Mouse (Mus musculus) embryonic facial prominence, embryonic 15.5 days (tissue): ENCODE data around the gene Dock9. TPM values are rescaled to one million over a fixed set of nuclear protein-coding genes. Genes with fewer than 3 reads are reported as not detected.
"Not testable (repeated sequence)": the region's sequence is repeated elsewhere in the genome, so short reads cannot be mapped to it uniquely, and the experiment has no call there.

Experiments
- ATAC-seq: fragments of 200-750 bp; cut with Nextera tagmentation; 2 replicates; pipeline ENCODE4 v1.8.0; 2017; ENCODE audit warnings: low read depth, moderate TSS enrichment; ENCODE audit not compliant: insufficient number of reproducible peaks, low FRiP score, low TSS enrichment
- H3K27ac ChIP-seq: fragments of 300-500 bp; sonication (generic); replicated peaks from 2 replicates; pipeline ENCODE4 v1.5.1; 2015; ENCODE audit warnings: mild to moderate bottlenecking, inconsistent platforms
- H3K27me3 ChIP-seq: fragments of 300-500 bp; sonication (generic); 2 replicates; pipeline ENCODE4 v1.6.1; 2015; ENCODE audit warnings: inconsistent platforms
- H3K36me3 ChIP-seq: fragments of 300-500 bp; sonication (generic); 2 replicates; pipeline ENCODE4 v1.6.1; 2015; ENCODE audit warnings: mild to moderate bottlenecking, inconsistent platforms
- H3K4me1 ChIP-seq: fragments of 300-500 bp; sonication (generic); 2 replicates; pipeline ENCODE4 v1.6.1; 2015; ENCODE audit warnings: inconsistent platforms
- H3K4me2 ChIP-seq: fragments of 300-500 bp; sonication (generic); replicated peaks from 2 replicates; pipeline ENCODE4 v1.6.1; 2015; ENCODE audit warnings: mild to moderate bottlenecking, inconsistent platforms
- H3K4me3 ChIP-seq: fragments of 300-500 bp; sonication (generic); replicated peaks from 2 replicates; pipeline ENCODE4 v1.5.1; 2015; ENCODE audit warnings: mild to moderate bottlenecking, inconsistent platforms
- H3K9ac ChIP-seq: fragments of 300-500 bp; sonication (generic); 2 replicates; pipeline ENCODE4 v1.6.1; 2015; ENCODE audit warnings: inconsistent platforms
- H3K9me3 ChIP-seq: fragments of 300-500 bp; sonication (generic); replicated peaks from 2 replicates; pipeline ENCODE4 v1.6.1; 2016; ENCODE audit warnings: inconsistent platforms
- WGBS: fragments of 180-500 bp; shearing (Covaris S2); methylation state at CpG from one replicate; pipeline ENCODE4 v1.1.7; 2015; 5-methylcytosine and 5-hydroxymethylcytosine counted together
- polyA plus RNA-seq: library from polyadenylated mRNA; unstranded; fragments of >200 nt; fragmentation: Nextera tagmentation; extraction: Ambion mirVana; gene quantifications from 2 replicates; pipeline ENCODE4 v1.2.1, GENCODE M21; 2015

Dock9 gene
- polyA plus RNA-seq, 1 experiment from 2014 or later, result 8.7 TPM

- Histone ChIP-seq H3K36me3 (no peaks in the 10 kb centered on the region), H3K4me2 (peak overlapping the region; percentile 40), H3K27ac (peak overlapping the region; percentile 29), H3K9me3 (no peaks in the 10 kb centered on the region), H3K27me3 (no peaks in the 10 kb centered on the region), H3K4me3 (peak overlapping the region; percentile 35), H3K4me1 (peaks cover 23% of the 10 kb centered on the region), H3K9ac (0 out of 2 replicates have a peak overlapping the region, but pooled peaks have one; percentile 2)
- peak; percentile 78 for ATAC-seq
- whole genome bisulfite sequencing, result 12% methylated on average over 23 of the region's 23 CpGs
Observed at GRCm38 (mm10) chr14:121697709-121698619, 99.7 kb downstream of the Dock9 start.

GRCm38 (mm10) chr14:121697143-121697680 is 100.4 kb downstream of the Dock9 start:
- H3K9me3 ChIP-seq, result no peaks in the 10 kb centered on the region
- H3K36me3 ChIP-seq, result no peaks in the 10 kb centered on the region
- ATAC-seq, result no peak
- peak overlapping the region; percentile 35 for H3K4me3 ChIP-seq
- peak overlapping the region; percentile 40 for H3K4me2 ChIP-seq
- no peak overlapping the region for H3K9ac ChIP-seq
- H3K27me3 ChIP-seq, result no peaks in the 10 kb centered on the region
- WGBS, result 31% methylated on average over 9 of the region's 9 CpGs
- peaks cover 23% of the 10 kb centered on the region for H3K4me1 ChIP-seq
- H3K27ac ChIP-seq, result peak overlapping the region; percentile 17; the same call in 1 of the 2 replicates

- 69% methylated on average over 8 of the region's 8 CpGs for WGBS
- no peaks in the 10 kb centered on the region for H3K27me3 ChIP-seq
- peaks cover 23% of the 10 kb centered on the region for H3K4me1 ChIP-seq
- peak overlapping the region; percentile 35; the same call in 1 of the 2 replicates for H3K4me3 ChIP-seq
- no peak for ATAC-seq
- no peaks in the 10 kb centered on the region for H3K36me3 ChIP-seq
- peak overlapping the region; percentile 40 for H3K4me2 ChIP-seq
- no peaks in the 10 kb centered on the region for H3K9me3 ChIP-seq
- H3K27ac ChIP-seq, result no peak overlapping the region
- no peak overlapping the region for H3K9ac ChIP-seq
Observed at GRCm38 (mm10) chr14:121696429-121697118, 101.1 kb downstream of the Dock9 start.

DNA sequence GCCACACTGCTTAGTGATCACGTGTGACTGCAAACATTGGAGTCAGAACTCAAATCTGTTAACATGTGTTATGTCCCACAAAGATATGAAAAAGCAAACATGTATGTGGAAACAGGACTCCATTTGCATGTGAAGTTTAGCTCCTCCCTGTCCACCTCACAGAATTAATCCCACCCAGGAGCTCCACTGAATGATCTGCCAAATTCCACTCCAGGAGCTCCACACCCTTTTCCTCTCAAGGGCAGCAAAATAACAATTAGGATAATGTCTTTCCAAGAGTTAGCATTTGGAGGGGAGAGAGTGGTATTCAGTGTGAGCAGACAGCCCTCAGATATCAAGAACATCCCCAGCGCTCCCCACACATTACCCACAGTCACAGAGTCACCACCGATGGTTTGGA is 102.9 kb downstream of the Dock9 start:
- no peak overlapping the region for H3K4me3 ChIP-seq
- no peak overlapping the region for H3K4me2 ChIP-seq
- no peaks in the 10 kb centered on the region for H3K9me3 ChIP-seq
- ATAC-seq, result no peak
- no peak overlapping the region for H3K9ac ChIP-seq
- 82% methylated on average over 3 of the region's 3 CpGs for WGBS
- no peak overlapping the region for H3K27ac ChIP-seq
- H3K27me3 ChIP-seq, result no peaks in the 10 kb centered on the region
- peaks cover 23% of the 10 kb centered on the region for H3K4me1 ChIP-seq
- H3K36me3 ChIP-seq, result no peaks in the 10 kb centered on the region

GRCm38 (mm10) chr14:121693991-121694594 is 103.5 kb downstream of the Dock9 start:
- 88% methylated on average over 11 of the region's 11 CpGs for WGBS
- no peak overlapping the region for H3K4me2 ChIP-seq
- peaks cover 23% of the 10 kb centered on the region for H3K4me1 ChIP-seq
- no peak for ATAC-seq
- no peak overlapping the region for H3K27ac ChIP-seq
- H3K4me3 ChIP-seq, result no peak overlapping the region
- H3K9me3 ChIP-seq, result no peaks in the 10 kb centered on the region
- H3K9ac ChIP-seq, result no peak overlapping the region
- H3K27me3 ChIP-seq, result no peaks in the 10 kb centered on the region
- H3K36me3 ChIP-seq, result no peaks in the 10 kb centered on the region

- ATAC-seq, result not testable (repeated sequence)
Observed at GRCm38 (mm10) chr14:121689649-121690048, 108.0 kb downstream of the Dock9 start.

DNA sequence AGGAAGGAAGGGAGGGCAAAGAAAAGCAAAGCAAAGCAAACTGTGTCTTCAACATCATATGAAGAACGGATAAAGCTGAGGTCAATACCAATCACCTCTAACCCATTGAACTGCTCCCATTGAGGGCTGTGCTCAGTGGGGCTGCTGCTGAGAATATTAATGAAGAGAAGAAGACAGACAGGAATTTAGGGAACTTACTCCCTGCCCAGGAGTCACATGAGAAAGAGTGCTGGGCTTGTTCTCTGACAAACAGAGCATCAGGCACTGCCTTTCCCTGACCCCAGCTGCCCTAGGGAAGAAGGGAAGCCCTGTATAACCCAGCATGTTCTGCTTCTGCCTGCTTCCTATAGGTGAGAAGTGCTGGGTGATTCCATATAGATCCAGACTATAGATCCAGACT is 109.5 kb downstream of the Dock9 start:
- no peaks in the 10 kb centered on the region for H3K27me3 ChIP-seq
- no peak overlapping the region for H3K27ac ChIP-seq
- ATAC-seq, result no peak
- H3K4me3 ChIP-seq, result no peak overlapping the region
- no peak overlapping the region for H3K9ac ChIP-seq
- WGBS, result 59% methylated on average over 1 of the region's 1 CpGs
- no peaks in the 10 kb centered on the region for H3K9me3 ChIP-seq
- H3K4me2 ChIP-seq, result no peak overlapping the region
- no peaks in the 10 kb centered on the region for H3K4me1 ChIP-seq
- no peaks in the 10 kb centered on the region for H3K36me3 ChIP-seq

More at GRCm38 (mm10) chr14:121689649-121690048, 108.0 kb downstream of the Dock9 start:
- not testable (repeated sequence) for H3K4me2 ChIP-seq, H3K36me3 ChIP-seq, H3K4me1 ChIP-seq, H3K27ac ChIP-seq, H3K27me3 ChIP-seq, H3K4me3 ChIP-seq, H3K9me3 ChIP-seq, H3K9ac ChIP-seq
- 67% methylated on average over 5 of the region's 5 CpGs for WGBS

DNA sequence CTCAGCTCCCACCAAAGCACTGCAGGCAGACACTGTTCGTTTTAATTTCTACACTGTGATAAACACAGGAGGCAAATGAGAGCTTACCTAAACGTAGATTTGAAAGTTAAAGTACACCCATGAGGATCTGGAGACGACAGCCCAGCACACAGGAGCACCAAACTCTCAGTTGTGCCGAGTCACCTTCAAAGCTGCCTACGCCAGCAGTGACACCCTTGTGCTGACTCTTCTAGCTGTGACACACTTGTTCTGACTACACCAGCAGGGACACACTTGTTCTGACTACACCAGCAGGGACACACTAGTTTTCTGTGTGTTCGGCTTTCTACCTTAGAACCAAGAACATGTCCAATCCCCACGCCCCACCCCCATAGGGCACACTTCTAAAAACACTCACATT is 110.4 kb downstream of the Dock9 start:
- no peak overlapping the region for H3K9ac ChIP-seq
- WGBS, result 87% methylated on average over 7 of the region's 7 CpGs
- ATAC-seq, result no peak

DNA sequence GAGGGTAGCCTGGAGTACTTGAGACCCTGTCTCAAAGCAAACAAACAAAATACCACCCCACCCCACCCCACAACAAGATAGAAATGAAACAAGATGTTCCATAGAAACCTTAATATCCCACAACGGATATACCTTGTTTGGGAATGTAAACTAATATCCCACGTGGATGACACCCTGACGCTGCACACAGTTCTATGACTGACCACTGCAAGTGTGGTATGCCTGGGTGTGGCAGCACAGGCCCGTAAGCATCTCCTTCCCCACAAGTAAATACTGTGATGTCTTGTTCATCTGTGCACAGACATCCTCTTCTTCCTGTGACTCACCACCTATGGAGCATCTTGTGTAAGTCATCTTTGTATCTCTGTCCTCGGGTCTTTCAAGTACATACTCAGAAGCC is 118.7 kb downstream of the Dock9 start:
- ATAC-seq, result no peak
- no peak overlapping the region for H3K9ac ChIP-seq
- H3K27ac ChIP-seq, result peak overlapping the region; percentile 17; the same call in 1 of the 2 replicates
- no peak overlapping the region for H3K4me3 ChIP-seq
- peaks cover 41% of the 10 kb centered on the region for H3K4me1 ChIP-seq
- 68% methylated on average over 5 of the region's 5 CpGs for WGBS
- no peak overlapping the region for H3K4me2 ChIP-seq
- H3K36me3 ChIP-seq, result no peaks in the 10 kb centered on the region
- H3K9me3 ChIP-seq, result no peaks in the 10 kb centered on the region
- no peaks in the 10 kb centered on the region for H3K27me3 ChIP-seq

More for the DNA sequence above, 110.4 kb downstream of the Dock9 start:
- Histone ChIP-seq H3K4me3 (no peak overlapping the region), H3K27me3 (no peaks in the 10 kb centered on the region), H3K36me3 (no peaks in the 10 kb centered on the region), H3K27ac (no peak overlapping the region), H3K9me3 (no peaks in the 10 kb centered on the region), H3K4me1 (no peaks in the 10 kb centered on the region), H3K4me2 (no peak overlapping the region)

DNA sequence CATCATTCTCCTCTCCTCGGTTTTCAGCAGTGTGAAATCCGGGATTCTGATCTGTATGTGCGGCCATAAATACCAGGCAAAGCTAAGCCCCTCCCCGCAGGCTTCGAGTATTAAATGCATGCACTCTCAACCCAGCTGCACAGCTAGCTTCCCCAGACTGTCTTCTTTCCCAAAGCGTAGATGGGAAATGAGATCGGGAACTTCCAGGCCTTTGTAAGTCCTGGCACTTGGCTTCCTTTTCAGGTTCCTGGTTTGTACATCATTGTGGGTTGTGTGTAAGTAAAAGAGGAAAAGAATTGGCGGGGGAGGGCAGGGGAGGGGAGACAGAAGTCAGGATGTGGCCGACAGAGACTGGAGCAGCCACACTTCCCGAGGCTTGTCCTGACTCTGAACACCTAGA is 119.2 kb downstream of the Dock9 start:
- H3K27ac ChIP-seq, result peak overlapping the region; percentile 55; the same call in 1 of the 2 replicates
- ATAC-seq, result no peak

More for the DNA sequence above, 119.2 kb downstream of the Dock9 start:
- Histone ChIP-seq H3K9me3 (no peaks in the 10 kb centered on the region), H3K9ac (no peak overlapping the region), H3K4me3 (no peak overlapping the region), H3K4me1 (peaks cover 41% of the 10 kb centered on the region), H3K4me2 (no peak overlapping the region), H3K36me3 (no peaks in the 10 kb centered on the region), H3K27me3 (no peaks in the 10 kb centered on the region)
- WGBS, result 36% methylated on average over 10 of the region's 10 CpGs
